Mouse (Mus musculus) heart, embryonic 14.5 days (tissue): Measurements from ENCODE around the gene Cmtr2. TPM values are rescaled to one million over a fixed set of nuclear protein-coding genes. Genes with fewer than 3 reads are reported as not detected.

Experiments
- ATAC-seq: fragments of 200-750 bp; cut with Nextera tagmentation; 2 replicates; pipeline ENCODE4 v1.8.0; 2017; ENCODE audit warnings: low read depth, moderate TSS enrichment; ENCODE audit not compliant: insufficient number of reproducible peaks, insufficient read depth, low FRiP score
- H3K27ac ChIP-seq, 2 experiments: fragments of 200-500 bp in 1 of 2; fragments of 300-500 bp in 1 of 2; sonication (generic) in 1 of 2; replicated peaks in 1 of 2; 2 replicates each; pipeline ENCODE4 v1.5.1; 2012 to 2014; ENCODE audit warnings: low read depth in 2 of 2, low read length in 2 of 2, control low read depth in 1 of 2, mild to moderate bottlenecking in 1 of 2, mixed read lengths in 1 of 2; ENCODE audit not compliant: control insufficient read depth in 1 of 2, insufficient read depth in 1 of 2
- H3K27me3 ChIP-seq: fragments of 300-500 bp; sonication (generic); 2 replicates; pipeline ENCODE4 v1.6.1; 2014; ENCODE audit warnings: mild to moderate bottlenecking, low read length, control low read depth; ENCODE audit not compliant: control insufficient read depth, insufficient read depth
- H3K36me3 ChIP-seq: fragments of 300-500 bp; sonication (generic); 2 replicates; pipeline ENCODE4 v1.6.1; 2014; ENCODE audit warnings: mild to moderate bottlenecking, control low read depth, low read length, mixed read lengths; ENCODE audit not compliant: control insufficient read depth, insufficient read depth
- H3K4me1 ChIP-seq, 2 experiments: fragments of 200-500 bp in 1 of 2; fragments of 300-500 bp in 1 of 2; sonication (generic) in 1 of 2; 2 replicates each; pipeline ENCODE4 v1.6.1; 2012 to 2014; ENCODE audit warnings: low read length in 2 of 2, control low read depth in 1 of 2, mixed read lengths in 1 of 2; ENCODE audit not compliant: control insufficient read depth in 2 of 2, insufficient read depth in 2 of 2
- H3K4me2 ChIP-seq: fragments of 300-500 bp; sonication (generic); 2 replicates; pipeline ENCODE4 v1.6.1; 2014; ENCODE audit warnings: mild to moderate bottlenecking, low read length
- H3K4me3 ChIP-seq, 2 experiments: fragments of 200-500 bp in 1 of 2; fragments of 300-500 bp in 1 of 2; sonication (generic) in 1 of 2; 2 replicates each; pipeline ENCODE4 v1.5.1; 2012 to 2014; ENCODE audit warnings: low read length in 2 of 2, mild to moderate bottlenecking in 2 of 2, control low read depth in 1 of 2, low read depth in 1 of 2, moderate library complexity in 1 of 2; ENCODE audit not compliant: control insufficient read depth in 1 of 2, insufficient read depth in 1 of 2
- H3K9ac ChIP-seq: fragments of 300-500 bp; sonication (generic); 2 replicates; pipeline ENCODE4 v1.6.1; 2014; ENCODE audit warnings: mild to moderate bottlenecking, low read length
- H3K9me3 ChIP-seq: fragments of 300-500 bp; sonication (generic); 2 replicates; pipeline ENCODE4 v1.6.1; 2016; ENCODE audit warnings: low read length, control low read depth; ENCODE audit not compliant: control insufficient read depth
- WGBS: fragments of 180-500 bp; shearing (Covaris S2); extraction: QIAGEN DNeasy Blood & Tissue Kit; methylation state at CpG from one replicate; pipeline ENCODE4 v1.1.7; 2014; 5-methylcytosine and 5-hydroxymethylcytosine counted together
- polyA plus RNA-seq: library from polyadenylated mRNA; unstranded; fragments of >200 nt; fragmentation: Nextera tagmentation; extraction: Ambion mirVana; gene quantifications from 2 replicates; pipeline ENCODE4 v1.2.1, GENCODE M21; 2014

Gene Cmtr2
- polyA plus RNA-seq, 1 experiment from 2014 or later = 4.3 TPM

- Histone ChIP-seq H3K27ac (no peak overlapping the region), H3K4me3 (no peak overlapping the region), H3K27me3 (no peaks in the 10 kb centered on the region), H3K9me3 (no peaks in the 10 kb centered on the region), H3K36me3 (no peaks in the 10 kb centered on the region), H3K4me2 (no peak overlapping the region), H3K9ac (no peak overlapping the region), H3K4me1 (no peaks in the 10 kb centered on the region)
- ATAC-seq = no peak
- WGBS = 22% methylated on average over 11 of the region's 11 CpGs
Measured at GRCm38 (mm10) chr8:110183748-110184147, 31.7 kb upstream of the Cmtr2 start.

- Histone ChIP-seq H3K9ac (no peak overlapping the region), H3K4me2 (no peak overlapping the region), H3K36me3 (no peaks in the 10 kb centered on the region), H3K27me3 (no peaks in the 10 kb centered on the region; the same call in 1 of the 2 replicates), H3K4me1 (no peaks in the 10 kb centered on the region), H3K9me3 (no peaks in the 10 kb centered on the region), H3K4me3 (no peak overlapping the region), H3K27ac (no peak overlapping the region)
- no peak for ATAC-seq
- 78% methylated on average over 4 of the region's 4 CpGs for WGBS
Measured at GRCm38 (mm10) chr8:110185538-110185937, 29.9 kb upstream of the Cmtr2 start.

GRCm38 (mm10) chr8:110188961-110189750 lies 26.3 kb upstream of the Cmtr2 start:
- Histone ChIP-seq H3K9ac (no peak overlapping the region), H3K27ac (no peak overlapping the region), H3K4me1 (no peaks in the 10 kb centered on the region), H3K9me3 (no peaks in the 10 kb centered on the region), H3K4me3 (no peak overlapping the region), H3K4me2 (no peak overlapping the region), H3K36me3 (no peaks in the 10 kb centered on the region), H3K27me3 (no peaks in the 10 kb centered on the region; the same call in 1 of the 2 replicates)
- ATAC-seq = no peak
- 23% methylated on average over 8 of the region's 8 CpGs for WGBS

GRCm38 (mm10) chr8:110196678-110197077 lies 18.8 kb upstream of the Cmtr2 start:
- H3K27ac ChIP-seq = no peak overlapping the region
- H3K36me3 ChIP-seq = no peaks in the 10 kb centered on the region
- no peaks in the 10 kb centered on the region for H3K4me1 ChIP-seq
- H3K9ac ChIP-seq = no peak overlapping the region
- H3K4me3 ChIP-seq = no peak overlapping the region
- H3K4me2 ChIP-seq = no peak overlapping the region
- no peaks in the 10 kb centered on the region for H3K9me3 ChIP-seq
- 0% methylated on average over 5 of the region's 5 CpGs for WGBS
- no peak for ATAC-seq
- H3K27me3 ChIP-seq = no peaks in the 10 kb centered on the region

- Histone ChIP-seq H3K4me3 (no peak overlapping the region), H3K27me3 (no peaks in the 10 kb centered on the region), H3K36me3 (no peaks in the 10 kb centered on the region), H3K9ac (no peak overlapping the region), H3K9me3 (no peaks in the 10 kb centered on the region), H3K4me1 (no peaks in the 10 kb centered on the region), H3K27ac (no peak overlapping the region), H3K4me2 (no peak overlapping the region)
- no peak for ATAC-seq
- WGBS = 33% methylated on average over 11 of the region's 11 CpGs
Measured at GRCm38 (mm10) chr8:110201806-110202205, 13.7 kb upstream of the Cmtr2 start.

GRCm38 (mm10) chr8:110216253-110216652 lies 788 bp downstream of the Cmtr2 start:
- peaks cover 6% of the 10 kb centered on the region for H3K36me3 ChIP-seq
- no peaks in the 10 kb centered on the region for H3K27me3 ChIP-seq
- H3K27ac ChIP-seq = no peak overlapping the region
- H3K9me3 ChIP-seq = no peaks in the 10 kb centered on the region
- no peak for ATAC-seq
- H3K4me3 ChIP-seq = no peak overlapping the region
- 65% methylated on average over 5 of the region's 5 CpGs for WGBS
- H3K4me1 ChIP-seq = peaks cover 0 to 11% of the 10 kb centered on the region in 2 experiments; a peak in 1 of 4 replicates
- H3K4me2 ChIP-seq = no peak overlapping the region
- H3K9ac ChIP-seq = no peak overlapping the region

GRCm38 (mm10) chr8:110217198-110217597 lies 1.7 kb downstream of the Cmtr2 start:
- H3K9ac ChIP-seq = no peak overlapping the region
- H3K27me3 ChIP-seq = no peaks in the 10 kb centered on the region
- peak overlapping the region; percentile 56 to 72 for H3K4me3 ChIP-seq
- H3K4me2 ChIP-seq = peak overlapping the region; percentile 85
- 35% methylated on average over 5 of the region's 5 CpGs for WGBS
- H3K4me1 ChIP-seq = peaks cover 0 to 11% of the 10 kb centered on the region in 2 experiments; a peak in 1 of 4 replicates
- ATAC-seq = no peak
- H3K9me3 ChIP-seq = no peaks in the 10 kb centered on the region
- no peak overlapping the region for H3K27ac ChIP-seq
- peaks cover 15% of the 10 kb centered on the region for H3K36me3 ChIP-seq
